Mouse (Mus musculus): ENCODE results near the gene Stx1b. TPM values are rescaled to one million over a fixed set of nuclear protein-coding genes. Genes with fewer than 3 reads are reported as not detected.

The Stx1b gene
- polyA plus RNA-seq, 1 experiment from 2014 or later, result 5.4 TPM

DNA sequence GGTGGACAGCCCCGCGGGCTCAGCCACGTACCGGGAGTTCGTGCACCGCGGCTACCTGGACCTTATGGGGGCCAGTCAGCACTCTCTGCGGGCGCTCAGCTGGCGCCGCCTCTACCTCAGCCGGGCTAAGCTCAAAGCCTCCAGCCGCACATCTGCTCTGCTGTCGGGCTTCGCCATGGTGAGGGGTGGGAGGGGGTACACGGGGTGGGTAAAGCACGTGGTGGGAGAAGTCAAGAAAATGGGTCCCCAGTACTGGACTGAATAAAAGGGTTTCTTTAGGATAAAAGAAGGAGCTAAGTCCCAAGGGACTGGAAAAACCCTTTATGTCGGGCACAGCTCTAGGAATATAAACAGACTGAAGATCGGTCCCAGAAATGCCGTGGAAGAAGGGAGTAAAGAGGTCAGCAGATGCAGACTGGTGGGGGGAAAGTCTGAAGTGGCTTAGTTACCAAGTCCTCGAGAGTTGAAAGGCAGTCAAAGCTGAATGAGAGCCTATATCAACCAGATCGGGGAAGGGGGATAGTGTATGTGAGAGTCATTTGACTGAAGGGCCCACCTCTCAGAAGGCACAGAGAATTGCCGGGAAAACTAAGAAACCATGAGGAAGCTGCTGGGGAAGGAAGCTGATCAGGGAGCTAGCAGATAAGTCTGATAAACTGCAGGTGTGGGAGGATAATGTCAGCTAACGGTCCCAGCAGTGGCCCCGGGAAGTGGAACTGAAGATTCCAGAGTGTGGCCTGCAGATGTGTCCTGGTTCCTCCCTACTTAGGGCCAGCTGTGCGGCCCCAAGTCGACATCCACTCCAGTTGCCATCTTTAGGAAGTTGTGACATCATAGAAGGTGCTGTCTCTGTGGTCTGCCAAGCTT, 54.1 kb downstream of the Stx1b start:
- H3K4me3 ChIP-seq, result peak overlapping the region; percentile 61
- peaks cover 44% of the 10 kb centered on the region for H3K4me1 ChIP-seq
- peaks cover 33% of the 10 kb centered on the region for H3K36me3 ChIP-seq
- no peak for DNase-seq (ENCODE audit: low spot score)
- 8% methylated on average over 27 of the region's 27 CpGs for WGBS
- no peaks in the 10 kb centered on the region for H3K9me3 ChIP-seq (replicated peaks)
- no peaks in the 10 kb centered on the region for H3K27me3 ChIP-seq (ENCODE audit: low read depth, poor library complexity, severe bottlenecking)
- H3K27ac ChIP-seq (replicated peaks), result peak overlapping the region; percentile 87

GRCm38 (mm10) chr7:127769651-127770038, 54.7 kb downstream of the Stx1b start, which contains the start of gene Orai3:
TSS of gene Orai3 (plus strand) at chr7:127769815.
- no peaks in the 10 kb centered on the region for H3K9me3 ChIP-seq (replicated peaks)
- H3K4me1 ChIP-seq, result peaks cover 44% of the 10 kb centered on the region
- H3K27me3 ChIP-seq (ENCODE audit: low read depth, poor library complexity, severe bottlenecking), result no peaks in the 10 kb centered on the region
- DNase-seq (ENCODE audit: low spot score), result peak; percentile 80
- peak within 1 kb of the TSS; percentile 87 for H3K27ac ChIP-seq (replicated peaks)
- H3K4me3 ChIP-seq, result peak within 1 kb of the TSS; percentile 61
- H3K36me3 ChIP-seq, result peaks cover 40% of the 10 kb centered on the region
- WGBS, result under 1% methylated on average over 24 of the region's 24 CpGs

DNA sequence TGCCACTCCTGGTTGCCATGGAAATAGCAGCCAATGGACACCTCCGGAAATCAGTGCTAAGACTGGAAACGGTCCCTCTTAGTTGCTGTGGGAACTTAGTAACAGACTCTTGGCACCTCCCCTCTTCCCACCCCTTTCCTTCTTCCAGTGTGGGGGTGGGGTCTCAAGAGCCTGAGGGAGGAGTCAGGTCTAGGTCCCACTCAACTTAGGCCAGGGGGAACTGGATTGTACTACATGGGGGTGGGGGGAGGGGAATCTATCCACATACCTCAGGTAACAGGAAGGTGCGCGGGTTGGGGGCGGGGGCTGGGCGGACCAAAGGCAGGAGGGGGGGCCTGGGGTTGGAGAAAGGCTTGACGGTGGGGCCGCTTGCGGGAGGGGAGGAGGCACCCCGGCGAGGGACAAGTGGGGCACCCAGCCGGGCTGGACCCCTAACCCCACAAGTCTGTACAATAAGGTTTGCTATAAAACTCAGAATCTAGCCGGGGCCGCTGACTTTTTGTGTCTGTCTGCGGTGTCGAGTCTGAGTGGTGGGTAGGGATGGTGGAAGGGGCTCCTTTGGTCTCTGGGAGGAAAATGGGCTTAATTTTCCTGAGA, 55.3 kb downstream of the Stx1b start:
- WGBS, result 0% methylated on average over 16 of the region's 16 CpGs

GRCm38 (mm10) chr7:127768346-127768996, 55.9 kb downstream of the Stx1b start:
- Histone ChIP-seq H3K9me3 (replicated peaks) (no peaks in the 10 kb centered on the region), H3K27me3 (ENCODE audit: low read depth, poor library complexity, severe bottlenecking) (no peaks in the 10 kb centered on the region), H3K36me3 (peaks cover 51% of the 10 kb centered on the region), H3K4me1 (peaks cover 39% of the 10 kb centered on the region), H3K27ac (replicated peaks) (peak overlapping the region; percentile 68), H3K4me3 (peak overlapping the region; percentile 61)
- no peak for DNase-seq (ENCODE audit: low spot score)
- 48% methylated on average over 13 of the region's 13 CpGs for WGBS

More for the DNA sequence above, 55.3 kb downstream of the Stx1b start:
- peak overlapping the region; percentile 87 for H3K27ac ChIP-seq (replicated peaks)
- no peaks in the 10 kb centered on the region for H3K9me3 ChIP-seq (replicated peaks)
- peaks cover 44% of the 10 kb centered on the region for H3K4me1 ChIP-seq
- peaks cover 45% of the 10 kb centered on the region for H3K36me3 ChIP-seq
- no peaks in the 10 kb centered on the region for H3K27me3 ChIP-seq (ENCODE audit: low read depth, poor library complexity, severe bottlenecking)
- H3K4me3 ChIP-seq, result peak overlapping the region; percentile 61
- peak; percentile 89 for DNase-seq (ENCODE audit: low spot score)

DNA sequence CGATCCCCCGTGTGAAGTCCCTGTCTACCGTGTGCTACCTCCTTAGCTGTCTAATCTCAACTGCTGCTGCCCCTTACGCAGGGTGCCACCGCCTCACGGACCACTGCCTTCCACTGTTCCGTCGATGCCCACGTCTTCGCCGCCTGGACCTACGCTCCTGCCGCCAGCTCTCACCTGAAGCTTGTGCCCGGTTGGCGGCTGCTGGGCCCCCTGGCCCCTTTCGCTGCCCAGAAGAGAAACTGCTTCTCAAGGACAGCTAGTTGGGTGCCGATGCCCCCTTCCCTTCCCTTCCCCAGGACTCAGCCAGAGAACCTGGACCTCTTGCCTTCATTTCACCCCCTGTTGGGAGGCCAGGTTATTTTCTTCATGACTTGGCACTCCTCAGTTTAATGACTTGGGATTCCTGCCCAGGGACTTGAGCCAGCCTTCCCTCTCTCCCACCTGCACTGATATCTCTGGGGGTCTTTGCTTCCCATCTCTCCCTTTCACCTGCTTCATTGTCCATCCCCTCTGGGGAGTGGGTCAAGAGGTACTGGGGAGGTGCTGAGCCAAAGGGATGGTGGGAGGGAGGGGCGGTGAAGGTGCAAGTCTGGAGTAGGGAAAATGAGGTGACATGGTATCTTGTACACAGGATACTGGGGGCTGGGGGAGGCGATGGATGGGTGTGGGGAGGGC, 56.5 kb downstream of the Stx1b start:
- peak overlapping the region; percentile 68; the same call in 1 of the 2 replicates for H3K27ac ChIP-seq (replicated peaks)
- no peak for DNase-seq (ENCODE audit: low spot score)
- peaks cover 56% of the 10 kb centered on the region for H3K36me3 ChIP-seq
- H3K9me3 ChIP-seq (replicated peaks), result no peaks in the 10 kb centered on the region
- peaks cover 39% of the 10 kb centered on the region for H3K4me1 ChIP-seq
- no peaks in the 10 kb centered on the region for H3K27me3 ChIP-seq (ENCODE audit: low read depth, poor library complexity, severe bottlenecking)
- 93% methylated on average over 19 of the region's 19 CpGs for WGBS
- H3K4me3 ChIP-seq, result 0 out of 2 replicates have a peak overlapping the region, but pooled peaks have one; percentile 5

GRCm38 (mm10) chr7:127766851-127767609, 57.3 kb downstream of the Stx1b start:
- peaks cover 64% of the 10 kb centered on the region for H3K36me3 ChIP-seq
- DNase-seq (ENCODE audit: low spot score), result no peak

GRCm38 (mm10) chr7:127765756-127766155, 58.6 kb downstream of the Stx1b start:
- Histone ChIP-seq H3K27me3 (ENCODE audit: low read depth, poor library complexity, severe bottlenecking) (no peaks in the 10 kb centered on the region), H3K36me3 (peaks cover 77% of the 10 kb centered on the region), H3K27ac (replicated peaks) (no peak overlapping the region), H3K4me3 (no peak overlapping the region), H3K4me1 (peaks cover 32% of the 10 kb centered on the region), H3K9me3 (replicated peaks) (no peaks in the 10 kb centered on the region)
- 94% methylated on average over 2 of the region's 2 CpGs for WGBS
- DNase-seq (ENCODE audit: low spot score), result no peak

More at GRCm38 (mm10) chr7:127766851-127767609, 57.3 kb downstream of the Stx1b start:
- H3K4me3 ChIP-seq, result no peak overlapping the region
- peaks cover 39% of the 10 kb centered on the region for H3K4me1 ChIP-seq
- H3K27ac ChIP-seq (replicated peaks), result no peak overlapping the region
- H3K27me3 ChIP-seq (ENCODE audit: low read depth, poor library complexity, severe bottlenecking), result no peaks in the 10 kb centered on the region
- 86% methylated on average over 17 of the region's 17 CpGs for WGBS
- no peaks in the 10 kb centered on the region for H3K9me3 ChIP-seq (replicated peaks)

DNA sequence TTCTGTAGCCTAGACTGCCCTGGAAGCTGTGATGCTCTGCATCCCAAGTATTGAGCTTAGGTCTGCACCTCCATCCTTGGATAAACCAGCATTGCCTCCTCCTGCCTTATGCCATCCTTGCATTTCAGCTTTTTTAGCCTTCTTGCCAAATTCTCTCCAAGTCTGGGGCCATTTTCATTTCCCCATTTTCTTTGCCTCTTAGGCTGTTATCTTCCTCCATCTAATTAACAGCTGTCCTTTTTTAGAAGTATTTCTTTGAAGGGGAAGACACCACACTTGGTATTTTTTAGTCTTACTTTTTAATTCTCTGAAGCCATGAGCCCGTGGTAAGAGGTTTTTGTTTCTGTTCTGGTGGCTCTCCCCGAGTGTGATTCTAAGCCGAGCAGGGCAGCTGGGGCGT, 60.7 kb downstream of the Stx1b start:
- peaks cover 98% of the 10 kb centered on the region for H3K36me3 ChIP-seq
- no peaks in the 10 kb centered on the region for H3K27me3 ChIP-seq (ENCODE audit: low read depth, poor library complexity, severe bottlenecking)
- H3K27ac ChIP-seq (replicated peaks), result no peak overlapping the region
- H3K9me3 ChIP-seq (replicated peaks), result no peaks in the 10 kb centered on the region
- DNase-seq (ENCODE audit: low spot score), result no peak
- H3K4me1 ChIP-seq, result peaks cover 11% of the 10 kb centered on the region
- no peak overlapping the region for H3K4me3 ChIP-seq
- 91% methylated on average over 4 of the region's 4 CpGs for WGBS

DNA sequence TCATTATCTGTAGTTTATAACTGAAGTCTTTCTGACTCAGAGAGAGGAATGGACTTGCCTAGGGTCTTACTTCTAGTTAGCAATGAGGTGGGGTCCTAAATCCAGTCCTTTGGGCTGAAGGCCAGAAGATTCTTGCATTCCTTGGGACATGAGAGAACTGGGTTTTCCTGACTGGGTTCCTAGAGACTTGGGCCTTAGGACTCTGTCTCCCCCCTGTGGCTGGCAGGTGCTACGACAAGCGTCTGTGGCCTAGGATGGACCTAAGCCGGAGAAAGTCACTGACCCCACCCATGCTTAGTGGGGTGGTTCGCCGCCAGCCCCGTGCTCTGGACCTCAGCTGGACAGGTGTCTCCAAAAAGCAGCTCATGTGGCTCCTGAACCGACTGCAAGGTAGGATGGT, 63.3 kb downstream of the Stx1b start:
- 50% methylated on average over 7 of the region's 7 CpGs for WGBS
- peaks cover 8% of the 10 kb centered on the region; the same call in 1 of the 2 replicates for H3K4me1 ChIP-seq
- H3K36me3 ChIP-seq, result peaks cover 98% of the 10 kb centered on the region
- no peak overlapping the region for H3K27ac ChIP-seq (replicated peaks)
- H3K9me3 ChIP-seq (replicated peaks), result no peaks in the 10 kb centered on the region
- no peaks in the 10 kb centered on the region for H3K27me3 ChIP-seq (ENCODE audit: low read depth, poor library complexity, severe bottlenecking)
- peak; percentile 68 for DNase-seq (ENCODE audit: low spot score)
- H3K4me3 ChIP-seq, result no peak overlapping the region

GRCm38 (mm10) chr7:127760478-127760877, 63.9 kb downstream of the Stx1b start:
- Histone ChIP-seq H3K9me3 (replicated peaks) (no peaks in the 10 kb centered on the region), H3K4me3 (no peak overlapping the region), H3K36me3 (peaks cover 98% of the 10 kb centered on the region), H3K27ac (replicated peaks) (no peak overlapping the region), H3K27me3 (ENCODE audit: low read depth, poor library complexity, severe bottlenecking) (no peaks in the 10 kb centered on the region), H3K4me1 (peaks cover 8% of the 10 kb centered on the region; the same call in 1 of the 2 replicates)
- WGBS, result 96% methylated on average over 3 of the region's 3 CpGs
- DNase-seq (ENCODE audit: low spot score), result no peak

DNA sequence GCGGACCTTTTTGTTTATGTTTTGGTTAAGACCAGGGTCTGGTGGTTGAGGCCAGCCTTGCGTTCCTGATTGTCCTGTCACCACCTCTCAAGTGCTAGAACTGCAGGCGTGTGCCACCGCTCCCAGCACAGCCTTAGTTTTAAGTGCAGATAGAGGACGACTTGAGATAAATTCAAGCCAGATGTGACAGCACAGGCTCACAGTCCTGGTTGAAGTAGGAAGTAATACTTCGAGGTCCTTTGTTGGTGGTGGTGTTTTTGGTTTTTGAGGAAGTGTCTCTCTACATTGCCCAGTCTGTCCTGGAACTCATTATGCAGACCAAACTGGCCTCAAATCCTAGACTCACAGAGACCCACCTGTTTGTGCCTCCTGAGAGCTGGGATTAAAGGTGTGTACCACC, 64.6 kb downstream of the Stx1b start:
- Histone ChIP-seq H3K27me3 (ENCODE audit: low read depth, poor library complexity, severe bottlenecking) (no peaks in the 10 kb centered on the region), H3K4me3 (no peak overlapping the region), H3K36me3 (peaks cover 98% of the 10 kb centered on the region), H3K4me1 (peaks cover 8% of the 10 kb centered on the region; the same call in 1 of the 2 replicates), H3K27ac (replicated peaks) (no peak overlapping the region), H3K9me3 (replicated peaks) (no peaks in the 10 kb centered on the region)
- WGBS, result 69% methylated on average over 6 of the region's 6 CpGs
- DNase-seq (ENCODE audit: low spot score), result no peak

All from midbrain, embryonic 10.5 days (tissue).